ENCODE assay signal across 7 mouse cellular contexts in the genomic region with DNA sequence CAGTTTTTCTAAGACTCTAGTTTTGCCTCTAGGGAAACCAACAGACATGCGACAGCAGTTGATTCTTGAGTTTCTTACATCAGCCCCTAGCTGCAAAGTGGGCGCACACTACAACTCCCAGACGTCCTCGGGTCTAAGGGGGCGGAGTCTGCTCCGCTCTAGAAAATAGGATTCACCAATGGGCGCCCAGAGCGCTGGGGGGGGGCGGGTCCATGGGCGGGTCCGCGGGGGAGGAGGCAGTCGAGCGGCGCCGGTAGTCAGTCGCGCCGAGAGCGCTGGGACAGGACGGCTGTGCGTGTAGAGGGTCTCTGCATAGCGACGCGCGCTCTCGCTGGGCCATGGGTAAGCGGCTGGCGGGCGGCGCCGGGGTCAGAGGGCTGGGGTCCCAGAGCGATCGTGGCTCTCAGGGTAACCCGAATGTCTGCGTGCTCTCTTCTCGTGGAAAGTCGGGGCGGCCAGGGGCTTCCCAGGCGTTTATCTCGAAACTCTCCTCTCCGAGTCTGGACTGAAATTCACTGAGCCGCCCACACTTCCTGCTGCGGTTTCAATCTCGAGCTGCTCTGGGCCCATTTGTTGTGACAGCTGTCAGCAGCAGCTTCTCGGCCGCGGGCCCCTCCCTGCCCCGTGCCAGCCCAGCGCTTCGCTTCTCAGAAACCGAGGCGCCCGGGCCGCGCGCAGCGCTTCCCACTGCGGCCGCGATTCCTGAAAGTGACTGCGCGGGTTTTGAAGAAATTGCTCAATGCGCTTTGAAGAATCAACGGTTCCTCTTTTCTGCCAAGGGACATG. TPM values are rescaled to one million over a fixed set of nuclear protein-coding genes. Genes with fewer than 3 reads are reported as not detected.
A peak's percentile ranks its signal among the peaks of the same experiment; 100 is the strongest.
DNase-seq lines count a peak whose midpoint lies in the region; ATAC-seq lines count a peak whose summit lies in the region.

A gene (plus strand): TSS at position 239 of the 786 bp plus-strand sequence.

- H3K27ac ChIP-seq in intestine, embryonic 16.5 days (ENCODE audit: low read length): no peak within 1 kb of the TSS; the same call in 1 of the 2 replicates
- H3K27ac ChIP-seq in midbrain, embryonic 11.5 days (ENCODE audit: low read depth, low read length): no peak within 1 kb of the TSS

- WGBS in intestine, embryonic 16.5 days: under 1% methylated on average over 63 of the region's 65 CpGs
- under 1% methylated on average over 65 of the region's 65 CpGs for WGBS in midbrain, embryonic 11.5 days

- H3K4me2 ChIP-seq in intestine, embryonic 16.5 days (ENCODE audit: low read depth, low read length): peak within 1 kb of the TSS; percentile 88
- peak within 1 kb of the TSS; percentile 97 for H3K4me2 ChIP-seq in midbrain, embryonic 11.5 days

- DNase-seq in adrenal gland, adult 18-20 months (ENCODE audit: low spot score in 2 of 2): peak; percentile 85 to 86
- peak; percentile 96 for DNase-seq in embryo, embryonic 11 days
- peak; percentile 73 to 83 for DNase-seq in gastrocnemius, postnatal 36 days
- peak; percentile 81 for DNase-seq in left cerebral cortex, postnatal 36 days (ENCODE audit: low spot score in 2 of 2)
- DNase-seq in midbrain, embryonic 11.5 days (ENCODE audit: low spot score, missing footprints): peak; percentile 99
- DNase-seq in skeletal muscle tissue, adult 2 months (ENCODE audit: low read depth, low spot score): peak; percentile 92

- ATAC-seq in intestine, embryonic 16.5 days: peak; percentile 91
- peak; percentile 94 for ATAC-seq in midbrain, embryonic 11.5 days (ENCODE audit: low FRiP score)

- no peaks in the 10 kb centered on the region for H3K9me3 ChIP-seq in intestine, embryonic 16.5 days (ENCODE audit: control insufficient read depth, low read length)
- no peaks in the 10 kb centered on the region for H3K9me3 ChIP-seq in midbrain, embryonic 11.5 days (ENCODE audit: control insufficient read depth, low read length)

- H3K36me3 ChIP-seq in intestine, embryonic 16.5 days (ENCODE audit: control insufficient read depth, insufficient read depth, low read length): no peaks in the 10 kb centered on the region
- H3K36me3 ChIP-seq in midbrain, embryonic 11.5 days (ENCODE audit: control insufficient read depth, insufficient read depth, low read length): no peaks in the 10 kb centered on the region

- peaks cover 17% of the 10 kb centered on the region; the same call in 1 of the 2 replicates for H3K27me3 ChIP-seq in intestine, embryonic 16.5 days (replicated peaks; ENCODE audit: control insufficient read depth, insufficient read depth, low read length)
- peaks cover 18% of the 10 kb centered on the region; the same call in 1 of the 2 replicates for H3K27me3 ChIP-seq in midbrain, embryonic 11.5 days (ENCODE audit: control insufficient read depth, insufficient read depth, low read length)

- peaks cover 12% of the 10 kb centered on the region; the same call in 1 of the 2 replicates for H3K4me1 ChIP-seq in intestine, embryonic 16.5 days (ENCODE audit: control insufficient read depth, insufficient read depth, low read length)
- peaks cover 13% of the 10 kb centered on the region for H3K4me1 ChIP-seq in midbrain, embryonic 11.5 days (ENCODE audit: control insufficient read depth, insufficient read depth, low read length)

- H3K4me3 ChIP-seq in intestine, embryonic 16.5 days (ENCODE audit: low read length): peak within 1 kb of the TSS; percentile 71
- peak within 1 kb of the TSS; percentile 54 for H3K4me3 ChIP-seq in midbrain, embryonic 11.5 days (ENCODE audit: low read depth, low read length)

- intact Hi-C loops in gastrocnemius, postnatal 36 days (cut with DNase I): no loop called here
- intact Hi-C loops in left cerebral cortex, postnatal 36 days (cut with DNase I): no loop called here

- peak within 1 kb of the TSS; percentile 76 for H3K9ac ChIP-seq in intestine, embryonic 16.5 days (ENCODE audit: low read depth, low read length)
- peak within 1 kb of the TSS; percentile 60 for H3K9ac ChIP-seq in midbrain, embryonic 11.5 days (ENCODE audit: low read length)

RNA-seq across cellular contexts. Expression of the gene that starts here (rescaled TPM):
- 1 to 10 TPM; 6.3 to 7.9 TPM for total RNA-seq in adrenal gland, adult 18-20 months (2021)
- 10 to 100 TPM; 10.7 to 11.8 TPM for total RNA-seq in gastrocnemius, postnatal 36 days (2021)
- polyA plus RNA-seq in intestine, embryonic 16.5 days (2015; fragmentation: Nextera tagmentation; extraction: Ambion mirVana): 4.1 and 4.8 TPM in 2 replicates
- total RNA-seq in left cerebral cortex, postnatal 36 days (2021): 10 to 100 TPM; 14.5 to 14.8 TPM
- polyA plus RNA-seq in midbrain, embryonic 11.5 days (2014; fragmentation: Nextera tagmentation; extraction: Ambion mirVana): 1.8 and 2.0 TPM in 2 replicates
